Mouse (Mus musculus): ENCODE data around the gene Tfrc.
A peak's percentile ranks its signal among the peaks of the same experiment; 100 is the strongest.
"Not testable (repeated sequence)": the region's sequence is repeated elsewhere in the genome, so short reads cannot be mapped to it uniquely, and the experiment has no call there.

Tfrc gene

GRCm38 (mm10) chr16:32612052-32612451, 3.3 kb downstream of the Tfrc start:
- no peak for DNase-seq (ENCODE audit: low read depth)

DNA sequence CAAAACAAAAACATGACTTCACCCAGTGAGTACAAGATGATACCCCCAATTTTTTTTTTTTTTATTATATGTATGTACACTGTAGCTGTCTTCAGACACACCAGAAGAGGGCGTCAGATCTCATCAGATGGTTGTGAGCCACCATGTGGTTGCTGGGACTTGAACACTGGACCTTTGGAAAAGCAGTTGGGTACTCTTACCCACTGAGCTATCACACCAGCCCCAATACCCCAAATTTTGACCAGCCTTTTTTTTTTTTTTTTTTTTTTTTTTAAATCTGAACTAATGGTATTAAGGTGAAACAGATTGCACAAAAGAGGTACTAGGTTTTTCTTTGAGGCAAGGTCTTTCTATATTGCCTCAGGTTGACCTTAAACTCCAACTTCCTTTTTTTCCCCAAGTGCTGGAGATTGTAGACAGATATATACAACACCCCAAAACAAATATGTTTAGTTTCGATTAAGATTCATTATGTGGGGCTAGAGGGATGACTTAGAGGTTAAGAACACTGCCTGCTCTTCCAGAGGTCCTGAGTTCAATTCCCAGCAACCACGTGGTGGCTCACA, 4.6 kb downstream of the Tfrc start:
- no peak for DNase-seq (ENCODE audit: low read depth)

DNA sequence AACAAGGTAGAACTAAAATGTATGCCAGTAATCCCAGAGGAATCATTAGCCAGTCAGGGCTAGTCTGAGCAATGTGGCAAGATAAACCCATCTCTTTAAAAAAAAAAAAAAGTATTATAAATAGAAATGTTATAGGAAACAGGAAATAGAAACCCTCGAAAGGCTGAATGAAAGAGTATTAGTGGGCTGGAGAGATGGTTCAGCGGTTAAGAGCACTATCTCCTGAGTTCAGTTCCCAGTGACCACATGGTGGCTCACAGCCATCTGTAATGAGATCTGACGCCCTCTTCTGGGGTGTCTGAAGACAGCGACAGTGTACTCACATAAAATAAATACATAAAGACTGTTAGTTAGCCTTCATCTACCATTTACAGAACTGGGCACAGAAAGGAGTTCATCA, 5.3 kb downstream of the Tfrc start:
- DNase-seq (ENCODE audit: low read depth): no peak

DNA sequence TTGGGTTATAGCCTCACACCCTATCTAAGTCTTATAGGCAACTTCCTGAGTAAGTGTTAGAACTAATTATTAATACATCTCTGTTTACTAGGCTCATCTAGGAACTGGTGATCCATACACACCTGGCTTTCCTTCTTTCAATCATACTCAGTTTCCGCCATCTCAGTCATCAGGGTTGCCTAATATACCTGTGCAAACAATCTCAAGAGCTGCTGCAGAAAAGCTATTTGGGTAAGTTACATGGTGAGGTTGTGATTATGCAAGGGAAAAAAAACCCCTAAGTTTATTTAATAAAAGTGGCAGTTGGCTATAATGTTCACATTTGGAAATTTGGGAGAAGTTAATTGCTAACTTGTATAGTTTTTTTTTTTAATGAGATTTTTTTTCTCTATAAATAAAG, 10.2 kb downstream of the Tfrc start:
- no peak for DNase-seq (ENCODE audit: low read depth)

GRCm38 (mm10) chr16:32628140-32628539, 19.4 kb downstream of the Tfrc start:
- DNase-seq (ENCODE audit: low read depth): no peak

GRCm38 (mm10) chr16:32632328-32632824, 23.7 kb downstream of the Tfrc start:
- no peak for DNase-seq (ENCODE audit: low read depth)

DNA sequence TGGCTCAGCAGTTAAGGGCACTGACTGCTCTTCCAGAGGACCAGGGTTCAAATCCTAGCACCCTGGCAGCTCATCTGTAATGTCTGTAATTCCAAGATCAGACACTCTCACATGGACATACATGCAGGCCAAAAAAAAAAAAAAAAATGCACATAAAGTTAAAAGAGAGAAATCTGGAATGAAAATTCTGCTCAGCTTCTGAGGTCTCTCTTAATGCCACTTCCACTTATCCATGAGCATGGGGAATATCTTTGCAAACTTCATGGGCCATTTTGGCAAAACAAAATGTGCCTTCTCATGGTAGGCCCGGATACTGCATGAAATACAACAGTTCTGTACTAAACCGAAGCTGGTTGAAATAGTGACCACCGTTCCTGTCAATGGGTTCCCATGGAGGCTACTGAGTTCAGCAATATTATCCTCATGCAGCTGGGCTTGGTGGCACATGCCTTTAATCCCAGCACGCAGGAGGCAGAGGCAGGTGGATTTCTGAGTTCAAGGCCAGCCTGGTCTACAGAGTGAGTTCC, 24.8 kb downstream of the Tfrc start:
- DNase-seq (ENCODE audit: low read depth): no peak

GRCm38 (mm10) chr16:32634183-32634582, 25.5 kb downstream of the Tfrc start:
- no peak for DNase-seq (ENCODE audit: low read depth)

DNA sequence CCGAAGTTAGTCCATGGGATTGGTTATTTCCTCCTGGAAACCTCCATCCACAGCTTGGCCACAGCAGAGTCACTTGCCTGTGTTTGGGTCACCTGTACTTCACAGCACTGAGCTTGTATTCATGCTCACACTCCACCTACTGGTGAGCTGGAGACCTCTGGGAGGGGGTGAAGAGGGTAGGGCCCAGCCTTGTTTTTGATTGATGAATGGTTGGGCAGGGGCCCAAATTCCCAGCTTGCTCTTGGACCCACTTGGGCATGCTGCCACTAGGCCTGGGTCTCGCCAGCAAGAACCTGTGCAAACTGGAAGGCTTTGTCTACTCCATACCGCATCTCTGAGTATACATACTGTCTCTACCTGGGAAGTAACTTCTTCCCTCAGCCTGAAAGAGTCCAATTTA, 26.6 kb downstream of the Tfrc start:
- DNase-seq (ENCODE audit: low read depth): no peak

DNA sequence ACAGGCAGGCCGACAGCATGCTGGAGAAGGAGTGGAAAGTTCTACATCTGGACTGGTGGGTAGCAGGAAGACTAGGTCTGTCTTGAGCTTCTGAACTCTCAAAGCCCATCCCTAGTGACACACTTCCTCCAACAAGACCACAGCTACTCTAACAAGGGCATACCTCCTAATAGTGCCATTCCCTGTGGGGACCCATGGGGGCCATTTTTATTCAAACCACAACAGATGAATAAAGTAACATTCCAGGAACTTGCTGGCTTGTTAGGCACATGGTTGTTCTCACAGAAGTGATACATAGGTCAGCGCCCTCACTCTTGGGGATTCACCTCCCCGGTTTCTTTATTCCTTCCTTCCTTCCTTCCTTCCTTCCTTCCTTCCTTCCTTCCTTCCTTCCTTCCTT, 27.6 kb downstream of the Tfrc start:
- no peak for DNase-seq (ENCODE audit: low read depth)

GRCm38 (mm10) chr16:32636871-32637521, 28.3 kb downstream of the Tfrc start:
- no peak for DNase-seq (ENCODE audit: low read depth)

DNA sequence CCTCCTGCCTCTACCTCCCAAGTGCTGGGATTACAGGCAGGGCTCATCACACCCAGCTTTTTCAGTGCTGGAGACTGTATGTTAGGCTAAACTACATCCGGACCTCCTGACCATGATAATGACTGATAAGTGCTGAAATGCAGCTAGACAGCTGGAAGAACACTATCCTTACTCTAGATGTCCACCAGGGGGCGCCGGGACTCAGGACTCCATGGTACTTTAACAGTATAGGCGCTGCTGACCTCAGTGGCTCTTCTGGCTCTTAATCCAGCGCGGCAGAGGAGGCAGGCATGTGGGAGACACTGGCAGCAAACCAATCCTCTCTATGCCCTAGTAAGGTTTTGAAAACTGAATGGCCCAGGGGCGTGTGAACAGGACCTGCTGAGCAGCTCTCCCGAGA, 29.8 kb downstream of the Tfrc start:
- DNase-seq (ENCODE audit: low read depth): peak; percentile 89

DNA sequence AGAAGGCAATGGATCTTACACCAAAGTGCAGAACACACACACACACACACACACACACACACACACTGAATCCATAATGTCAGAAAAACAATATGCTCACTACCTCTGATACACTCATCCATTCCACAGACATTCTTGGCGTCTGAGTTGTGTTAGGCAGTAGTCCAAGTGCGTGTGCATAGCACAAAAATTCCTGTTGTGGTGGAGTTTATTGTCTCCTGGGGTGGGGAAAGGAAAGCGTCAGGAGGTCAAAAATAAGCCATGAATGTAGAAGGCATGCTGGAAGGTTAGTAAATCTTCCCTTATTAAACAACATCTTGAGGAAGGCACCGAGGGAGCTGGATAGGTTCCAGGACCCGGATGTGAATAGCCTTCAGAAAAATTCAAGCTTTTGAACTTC, 31.4 kb downstream of the Tfrc start:
- DNase-seq (ENCODE audit: low read depth): no peak

GRCm38 (mm10) chr16:32640683-32641082, 32.0 kb downstream of the Tfrc start:
- DNase-seq (ENCODE audit: low read depth): not testable (repeated sequence)

DNA sequence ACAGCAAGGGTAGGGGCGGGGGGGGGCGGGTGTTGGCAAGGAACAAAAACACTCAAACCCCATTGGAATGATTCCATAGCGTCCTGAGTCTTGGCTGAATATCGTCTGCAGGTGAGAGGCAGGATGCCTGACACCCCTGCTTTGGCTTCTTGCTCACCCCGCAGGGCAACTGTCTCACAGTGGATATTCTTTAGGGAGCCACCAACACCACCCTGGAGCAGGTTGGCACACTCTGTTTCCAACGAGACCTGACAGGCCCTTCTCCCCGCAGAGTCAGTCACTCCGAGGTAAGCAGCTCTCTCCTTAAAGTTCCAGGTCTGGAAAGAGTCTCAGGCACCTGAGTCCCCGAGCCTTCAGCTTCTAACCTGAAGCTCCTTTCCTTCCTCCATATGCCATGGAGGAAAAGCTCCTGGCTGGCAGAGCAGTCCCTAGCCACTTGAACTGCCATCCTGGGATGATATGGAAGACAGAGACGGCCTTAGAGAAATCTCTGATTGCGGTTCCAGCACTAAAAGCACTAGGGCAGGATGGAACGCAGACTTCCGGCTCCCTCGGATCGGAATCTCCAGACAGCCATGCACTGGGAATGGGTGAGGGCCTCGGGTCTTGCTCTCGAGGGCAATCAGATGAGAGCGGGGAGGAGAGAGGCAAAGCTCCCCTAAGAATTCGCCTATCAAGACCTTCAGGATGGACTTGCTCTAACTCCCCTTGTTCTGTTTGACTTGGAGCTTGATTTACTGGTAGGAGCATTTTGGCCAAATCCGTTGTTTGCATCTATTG, 32.9 kb downstream of the Tfrc start:
- DNase-seq (ENCODE audit: low read depth): no peak

GRCm38 (mm10) chr16:32642280-32642679, 33.6 kb downstream of the Tfrc start:
- no peak for DNase-seq (ENCODE audit: low read depth)

DNA sequence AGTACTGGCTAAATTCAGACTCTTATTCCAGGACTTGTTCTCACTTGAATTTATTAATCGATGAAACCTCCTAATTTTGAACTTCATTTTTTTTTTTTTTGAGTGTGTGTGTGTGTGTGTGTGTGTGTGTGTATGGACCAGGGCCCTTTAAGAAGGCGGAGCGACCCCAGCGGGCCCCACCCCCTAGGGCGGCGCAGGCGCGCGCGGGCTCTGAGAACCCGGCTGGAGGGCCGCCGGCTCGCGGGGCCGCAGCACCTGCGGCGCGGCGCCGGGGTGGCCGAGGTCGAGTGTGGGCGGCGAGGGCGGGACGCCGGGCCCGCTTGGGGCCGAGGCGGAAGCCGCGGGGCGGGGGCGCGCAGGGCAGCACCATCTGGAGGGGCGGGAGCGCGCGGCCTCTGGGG, 34.9 kb downstream of the Tfrc start, which contains the start of gene Tnk2:
Gene Tnk2 (plus strand): TSS at position 214 of the 401 bp plus-strand sequence.
- peak; percentile 72 for DNase-seq (ENCODE audit: low read depth)

DNA sequence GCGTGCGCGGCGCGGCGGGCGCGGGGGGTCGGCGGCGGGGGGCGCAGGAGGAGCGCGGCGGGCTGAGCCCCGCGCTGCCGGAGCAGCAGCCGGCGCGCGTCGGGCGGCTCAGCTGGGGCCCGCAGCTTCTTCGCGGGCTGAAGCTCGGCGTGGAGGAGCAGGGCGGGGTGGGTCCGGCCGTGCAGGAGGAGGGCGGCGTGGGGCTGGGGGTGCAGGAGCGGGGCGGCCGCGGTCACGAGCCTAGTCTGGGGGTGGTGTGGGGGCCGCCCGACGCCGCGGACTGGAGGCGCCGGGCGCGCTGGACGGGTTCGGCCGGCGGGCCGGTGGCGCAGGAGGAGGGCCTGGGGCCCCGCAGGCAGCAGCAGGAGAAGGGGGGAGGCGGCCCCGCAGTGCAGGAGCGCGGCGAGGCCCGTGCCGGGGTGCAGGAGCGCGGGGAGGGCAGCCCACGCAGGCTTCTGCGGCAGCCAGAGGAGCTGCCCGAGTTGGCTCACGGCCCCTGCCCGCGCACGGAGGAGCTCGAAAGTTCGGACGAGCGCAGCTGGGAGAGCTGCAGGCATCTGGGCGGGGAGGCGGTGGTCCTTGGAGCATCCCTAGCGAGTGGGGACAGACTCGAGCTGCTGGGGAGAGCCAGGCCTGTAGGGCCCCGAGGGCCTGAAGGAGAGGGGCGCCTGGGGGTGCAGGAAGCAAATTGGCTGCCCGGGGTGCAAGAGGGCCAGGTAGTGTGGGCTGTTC, 35.5 kb downstream of the Tfrc start:
- DNase-seq (ENCODE audit: low read depth): no peak

DNA sequence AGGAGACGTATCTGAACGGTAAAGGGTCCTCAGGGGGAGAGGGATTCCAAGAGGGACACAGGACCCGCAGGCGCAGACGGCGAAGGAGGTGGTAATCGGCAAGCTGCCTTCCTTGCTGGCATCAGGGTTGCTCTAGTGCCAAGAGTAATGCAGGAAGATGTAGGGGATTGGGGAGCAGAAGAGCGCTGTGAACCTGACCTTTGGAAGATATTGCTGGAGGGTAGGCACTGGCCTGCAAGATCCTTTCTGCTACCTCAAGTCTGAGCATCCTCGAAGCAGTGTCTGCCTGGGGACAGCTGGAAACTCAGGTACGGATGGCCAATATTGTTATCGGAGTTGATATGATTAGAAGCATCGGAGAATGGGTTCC, 36.1 kb downstream of the Tfrc start:
- no peak for DNase-seq (ENCODE audit: low read depth)

- no peak for DNase-seq (ENCODE audit: low read depth)
Measured at GRCm38 (mm10) chr16:32645361-32645914, 36.7 kb downstream of the Tfrc start.

DNA sequence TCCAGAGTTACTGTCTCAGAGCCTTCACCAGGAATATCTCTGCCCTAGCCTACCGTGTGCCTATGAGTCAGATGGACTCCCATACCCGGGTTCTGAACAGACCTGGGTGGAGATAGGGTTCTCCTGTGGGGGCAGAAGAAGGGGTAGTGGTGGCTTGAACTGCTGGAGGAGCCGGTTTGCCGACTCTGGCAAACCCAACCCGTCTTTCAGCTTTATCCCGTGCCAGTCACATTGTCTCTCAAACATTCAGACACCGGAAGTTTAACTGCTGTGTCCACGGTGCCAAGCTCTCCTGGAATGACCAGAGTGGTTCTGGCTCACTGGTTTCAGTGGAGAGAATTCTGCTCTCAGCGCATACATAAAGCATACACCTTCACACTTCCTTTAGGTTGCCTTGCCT, 37.3 kb downstream of the Tfrc start:
- no peak for DNase-seq (ENCODE audit: low read depth)

DNA sequence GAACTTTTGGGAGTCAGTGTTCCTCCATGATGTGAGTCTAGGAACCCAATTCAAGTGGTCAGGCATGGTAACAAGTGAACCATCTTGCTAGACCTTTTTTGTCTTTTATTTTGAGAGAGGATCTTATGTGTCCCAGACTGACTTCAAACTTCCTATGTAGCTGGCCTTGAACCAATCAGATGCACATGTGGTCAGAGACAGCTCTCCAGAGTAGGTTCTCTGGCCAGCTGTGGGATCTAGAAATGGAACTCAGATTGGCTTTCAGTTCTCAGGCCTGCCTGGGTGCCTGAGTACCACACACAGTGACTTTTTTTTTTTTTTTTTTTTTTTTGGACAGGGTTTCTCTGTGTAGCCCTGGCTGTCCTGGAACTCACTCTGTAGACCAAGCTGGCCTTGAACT, 39.0 kb downstream of the Tfrc start:
- no peak for DNase-seq (ENCODE audit: low read depth)

Measured in c-Kit-positive CD71-negative TER-119-negative erythroid progenitor cells, embryonic 14.5 days (primary cell).